Mouse (Mus musculus): ENCODE results near the gene Tle4.

DNA sequence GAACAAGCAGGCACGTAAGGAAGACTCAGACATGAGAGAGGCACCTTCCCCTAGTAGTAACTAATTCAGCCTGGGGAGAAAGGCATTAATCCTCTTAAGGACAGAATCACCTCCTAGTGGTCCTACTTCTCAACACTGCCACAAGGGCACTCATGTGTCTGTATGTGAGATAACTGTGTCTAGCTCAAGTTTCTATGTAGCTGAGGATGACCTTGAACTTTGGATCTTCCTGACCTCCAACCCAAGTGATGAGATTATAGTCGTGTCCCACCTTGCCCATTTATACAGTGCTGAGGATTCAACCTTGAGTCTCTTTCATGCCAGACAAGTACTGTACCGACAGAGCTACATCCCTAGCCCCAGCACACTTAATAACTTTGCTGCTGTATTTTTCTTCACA, 46.9 kb upstream of the Tle4 start:
- TF ChIP-seq POLR2A (IDR thresholded peaks at IDR 0.05; ENCODE audit: insufficient read depth, low read length): no peak
- no peak for TF ChIP-seq CTCF (IDR thresholded peaks at IDR 0.05; ENCODE audit: low read depth, low read length)
- TF ChIP-seq EP300 (IDR thresholded peaks at IDR 0.05; ENCODE audit: insufficient read depth, low read depth, low read length): no peak

All from ES-Bruce4 (cell line).